Comparison of ENCODE assay signal across 8 mouse cellular contexts in genomic region chr11:62820661-62821437, GRCm38 (mm10). TPM values are rescaled to one million over a fixed set of nuclear protein-coding genes. Genes with fewer than 3 reads are reported as not detected.
DNase-seq lines count a peak whose midpoint lies in the region; ATAC-seq and TF ChIP-seq lines count a peak whose summit lies in the region.

No protein-coding gene starts in this region.

- H3K4me2 ChIP-seq in forebrain, embryonic 15.5 days (replicated peaks) = peak overlapping the region; percentile 55
- H3K4me2 ChIP-seq in hindbrain, embryonic 13.5 days = peak overlapping the region; percentile 72
- H3K4me2 ChIP-seq in liver, embryonic 14.5 days (ENCODE audit: low read depth) = peak overlapping the region; percentile 53

- TF ChIP-seq EP300 in liver, embryonic 14.5 days (IDR thresholded peaks at IDR 0.05; ENCODE audit: low read depth) = no peak

- no peaks in the 10 kb centered on the region for H3K36me3 ChIP-seq in forebrain, embryonic 15.5 days
- H3K36me3 ChIP-seq in hindbrain, embryonic 13.5 days = no peaks in the 10 kb centered on the region
- H3K36me3 ChIP-seq in liver, embryonic 14.5 days (replicated peaks; ENCODE audit: control insufficient read depth, insufficient read depth, low read depth) = no peaks in the 10 kb centered on the region

- TF ChIP-seq CTCF in liver, embryonic 14.5 days (IDR thresholded peaks at IDR 0.05; ENCODE audit: low read depth) = no peak

- peak overlapping the region; percentile 19; the same call in 1 of the 2 replicates for H3K27ac ChIP-seq in forebrain, embryonic 15.5 days (replicated peaks)
- peak overlapping the region; percentile 74 for H3K27ac ChIP-seq in hindbrain, embryonic 13.5 days
- no peak overlapping the region for H3K27ac ChIP-seq in liver, embryonic 14.5 days

- peak; percentile 13; the same call in 1 of the 2 replicates for ATAC-seq in forebrain, embryonic 15.5 days (replicated peaks)
- ATAC-seq in hindbrain, embryonic 13.5 days (ENCODE audit: low FRiP score) = peak; percentile 61
- no peak for ATAC-seq in liver, embryonic 14.5 days (ENCODE audit: insufficient read depth)
- no peak; the same call in 1 of the 2 replicates for ATAC-seq in monocyte, adult 5-6 weeks (replicated peaks; ENCODE audit: insufficient number of reproducible peaks, low FRiP score, low TSS enrichment, poor library complexity, severe bottlenecking)

- DNase-seq in kidney, adult 11 months = peak; percentile 23
- DNase-seq in kidney, adult 9 months = no peak
- peak; percentile 42 for DNase-seq in adrenal gland, postnatal 10 days
- DNase-seq in liver, embryonic 14.5 days (ENCODE audit: low read depth in 3 of 3, low spot score in 3 of 3) = no peak
- peak; percentile 42 for DNase-seq in neural tube, embryonic 10.5 days (ENCODE audit: extremely low spot score, low spot score)

- no peaks in the 10 kb centered on the region for H3K9me3 ChIP-seq in forebrain, embryonic 15.5 days
- H3K9me3 ChIP-seq in hindbrain, embryonic 13.5 days = no peaks in the 10 kb centered on the region
- H3K9me3 ChIP-seq in liver, embryonic 14.5 days (ENCODE audit: control insufficient read depth, low read length) = no peaks in the 10 kb centered on the region

- 20% methylated on average over 16 of the region's 16 CpGs for WGBS in forebrain, embryonic 15.5 days
- WGBS in hindbrain, embryonic 13.5 days = 17% methylated on average over 16 of the region's 16 CpGs
- WGBS in liver, embryonic 14.5 days (ENCODE audit: insufficient replicate concordance) = 8% methylated on average over 16 of the region's 16 CpGs

- no peaks in the 10 kb centered on the region for H3K27me3 ChIP-seq in forebrain, embryonic 15.5 days
- H3K27me3 ChIP-seq in hindbrain, embryonic 13.5 days = no peaks in the 10 kb centered on the region
- H3K27me3 ChIP-seq in liver, embryonic 14.5 days (ENCODE audit: control insufficient read depth, insufficient read depth, low read length) = no peaks in the 10 kb centered on the region; the same call in 1 of the 2 replicates

- H3K4me3 ChIP-seq in forebrain, embryonic 15.5 days = peak overlapping the region; percentile 35
- peak overlapping the region; percentile 45 for H3K4me3 ChIP-seq in hindbrain, embryonic 13.5 days
- H3K4me3 ChIP-seq in liver, embryonic 14.5 days (ENCODE audit: insufficient read depth in 1 of 2, low read depth in 2 of 2, low read length in 2 of 2) = peak overlapping the region; percentile 17 to 22; a peak in 3 of 4 replicates

- peak overlapping the region; percentile 34 for H3K9ac ChIP-seq in forebrain, embryonic 15.5 days (replicated peaks)
- H3K9ac ChIP-seq in hindbrain, embryonic 13.5 days = peak overlapping the region; percentile 70
- H3K9ac ChIP-seq in liver, embryonic 14.5 days (replicated peaks) = no peak overlapping the region

- H3K4me1 ChIP-seq in forebrain, embryonic 15.5 days = peaks cover 17% of the 10 kb centered on the region
- H3K4me1 ChIP-seq in hindbrain, embryonic 13.5 days (replicated peaks) = peaks cover 14% of the 10 kb centered on the region
- peaks cover 2 to 21% of the 10 kb centered on the region in 2 experiments; a peak in 2 of 4 replicates for H3K4me1 ChIP-seq in liver, embryonic 14.5 days (replicated peaks; ENCODE audit: control insufficient read depth in 2 of 2, insufficient read depth in 2 of 2, low read length in 1 of 2)

RNA-seq across cellular contexts. Expression of gene Trim16, which starts 0.8 kb away (rescaled TPM):
- total RNA-seq in adrenal gland, postnatal 10 days (2021) = 10 to 100 TPM; 14.9 to 19.1 TPM
- 3.9 TPM in 2 replicates for polyA plus RNA-seq in forebrain, embryonic 15.5 days (2015; fragmentation: Nextera tagmentation; extraction: Ambion mirVana)
- 6.8 and 7.9 TPM in 2 replicates for polyA plus RNA-seq in hindbrain, embryonic 13.5 days (2015; fragmentation: Nextera tagmentation; extraction: Ambion mirVana)
- 0.39 and 0.61 TPM in 2 replicates for polyA plus RNA-seq in liver, embryonic 14.5 days (2012; rRNA removed)
- 0.43 and 0.49 TPM in 2 replicates for polyA plus RNA-seq in liver, embryonic 14.5 days (2014; fragmentation: Nextera tagmentation; extraction: Ambion mirVana)
- 5.9 to 8.1 TPM (median 7.3 TPM) in 3 replicates for total RNA-seq in monocyte, adult 5-6 weeks (2017)

RNA-seq across cellular contexts. Expression of gene Fbxw10, which starts 26.0 kb away (rescaled TPM):
- total RNA-seq in adrenal gland, postnatal 10 days (2021) = under 1 TPM; 0.94 to 0.99 TPM
- polyA plus RNA-seq in forebrain, embryonic 15.5 days (2015; fragmentation: Nextera tagmentation; extraction: Ambion mirVana) = 0.28 and 0.52 TPM in 2 replicates
- polyA plus RNA-seq in hindbrain, embryonic 13.5 days (2015; fragmentation: Nextera tagmentation; extraction: Ambion mirVana) = 0.34 and 0.40 TPM in 2 replicates
- polyA plus RNA-seq in liver, embryonic 14.5 days (2012; rRNA removed) = 0.08 TPM in 1 of 2 replicates, not detected in the other
- 0.16 TPM in 1 of 2 replicates, not detected in the other for polyA plus RNA-seq in liver, embryonic 14.5 days (2014; fragmentation: Nextera tagmentation; extraction: Ambion mirVana)
- 0.75 to 2.6 TPM (median 2.5 TPM) in 3 replicates for total RNA-seq in monocyte, adult 5-6 weeks (2017)

RNA-seq across cellular contexts. Expression of gene Zfp286, which starts 31.6 kb away (rescaled TPM):
- 1 to 10 TPM; 3.4 to 5.2 TPM for total RNA-seq in adrenal gland, postnatal 10 days (2021)
- polyA plus RNA-seq in forebrain, embryonic 15.5 days (2015; fragmentation: Nextera tagmentation; extraction: Ambion mirVana) = 40.1 and 41.8 TPM in 2 replicates
- 29.0 and 32.8 TPM in 2 replicates for polyA plus RNA-seq in hindbrain, embryonic 13.5 days (2015; fragmentation: Nextera tagmentation; extraction: Ambion mirVana)
- polyA plus RNA-seq in liver, embryonic 14.5 days (2012; rRNA removed) = 0.45 and 0.48 TPM in 2 replicates
- 0.80 and 1.4 TPM in 2 replicates for polyA plus RNA-seq in liver, embryonic 14.5 days (2014; fragmentation: Nextera tagmentation; extraction: Ambion mirVana)
- total RNA-seq in monocyte, adult 5-6 weeks (2017) = 3.0 TPM in 1 of 3 replicates, not detected in the others

RNA-seq across cellular contexts. Expression of gene Tvp23b, which starts 58.4 kb away (rescaled TPM):
- 10 to 100 TPM; 34.5 to 35.9 TPM for total RNA-seq in adrenal gland, postnatal 10 days (2021)
- polyA plus RNA-seq in forebrain, embryonic 15.5 days (2015; fragmentation: Nextera tagmentation; extraction: Ambion mirVana) = 51.3 and 59.1 TPM in 2 replicates
- 56.7 and 58.6 TPM in 2 replicates for polyA plus RNA-seq in hindbrain, embryonic 13.5 days (2015; fragmentation: Nextera tagmentation; extraction: Ambion mirVana)
- polyA plus RNA-seq in liver, embryonic 14.5 days (2012; rRNA removed) = 8.5 and 12.9 TPM in 2 replicates
- 25.3 and 26.3 TPM in 2 replicates for polyA plus RNA-seq in liver, embryonic 14.5 days (2014; fragmentation: Nextera tagmentation; extraction: Ambion mirVana)
- total RNA-seq in monocyte, adult 5-6 weeks (2017) = 23.5 to 32.7 TPM (median 30.7 TPM) in 3 replicates

Comparison
In these comparisons a context has a peak if more than half of its experiments do, and no peak if none do; other contexts are left out.
1. DNase-seq: peak in kidney, adult 11 months (single experiment), adrenal gland, postnatal 10 days (single experiment) and neural tube, embryonic 10.5 days (single experiment); none in kidney, adult 9 months (single experiment) and liver, embryonic 14.5 days (0 of 3).
2. ATAC-seq: peak in forebrain, embryonic 15.5 days (single experiment) and hindbrain, embryonic 13.5 days (single experiment); none in liver, embryonic 14.5 days (single experiment) and monocyte, adult 5-6 weeks (single experiment).
3. RNA of gene Zfp286, which starts 31.6 kb away (polyA plus RNA-seq): 40.1 to 41.8 TPM in forebrain, embryonic 15.5 days and 29.0 to 32.8 TPM in hindbrain, embryonic 13.5 days; 0.45 to 1.4 TPM in liver, embryonic 14.5 days; every median in the first group is over 10 times any median in the second.
4. Peak in every context shown above with its lines, with median percentiles within 50 percentile points of each other: H3K4me2 ChIP-seq and H3K4me3 ChIP-seq.